25 mouse cellular contexts compared by ENCODE assay signal in the genomic region with DNA sequence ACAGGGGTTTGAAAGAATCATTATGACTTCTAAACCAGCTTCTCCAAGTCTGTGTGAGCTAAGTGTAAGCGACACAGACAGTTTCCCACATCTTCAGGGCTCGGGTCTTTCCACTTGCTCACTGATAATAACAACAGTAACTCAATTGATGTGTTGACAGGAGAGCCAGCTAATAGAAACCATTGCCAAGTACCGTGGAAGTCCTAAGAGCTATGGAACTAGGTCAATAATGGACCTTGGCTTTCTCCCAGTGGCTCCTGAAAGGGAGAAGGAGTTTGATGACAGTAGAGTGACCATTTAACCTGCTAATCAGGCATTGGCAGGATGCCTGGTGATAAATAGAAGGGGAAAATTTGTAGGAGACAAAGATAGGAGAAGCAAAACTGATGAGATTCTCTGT.
DNase-seq lines count a peak whose midpoint lies in the region; ATAC-seq and TF ChIP-seq lines count a peak whose summit lies in the region.
"Had no signal": no experiment of that assay in that cellular context is flagged by ENCODE, and none has a peak within 500 bp of the region (broad histone marks: within the 10 kb centered on the region; RNA-seq: fewer than 3 reads in every experiment).

No protein-coding gene starts in this region.

- no peak for TF ChIP-seq CTCF in layer of hippocampus, adult 2 months (conservative IDR thresholded peaks at IDR 0.05)

- H3K4me2 ChIP-seq in forebrain, embryonic 14.5 days (ENCODE audit: low read length) = no peak overlapping the region
- no peak overlapping the region for H3K4me2 ChIP-seq in forebrain, embryonic 16.5 days (ENCODE audit: low read length)
- H3K4me2 ChIP-seq in midbrain, embryonic 11.5 days = no peak overlapping the region
- H3K4me2 ChIP-seq in midbrain, embryonic 13.5 days (replicated peaks) = no peak overlapping the region
- H3K4me2 ChIP-seq: embryonic facial prominence, embryonic 13.5 days; forebrain, embryonic 12.5 days; heart, embryonic 11.5 days; hindbrain, embryonic 13.5 days; intestine, embryonic 15.5 days had no signal

- no peak overlapping the region for H3K27ac ChIP-seq in forebrain, embryonic 14.5 days (ENCODE audit: low read depth, low read length)
- no peak overlapping the region for H3K27ac ChIP-seq in forebrain, embryonic 16.5 days (ENCODE audit: low read length)
- H3K27ac ChIP-seq in midbrain, embryonic 11.5 days (ENCODE audit: low read depth, low read length) = no peak overlapping the region
- H3K27ac ChIP-seq in midbrain, embryonic 13.5 days = no peak overlapping the region
- H3K27ac ChIP-seq in layer of hippocampus, adult 2 months = no peak overlapping the region
- H3K27ac ChIP-seq: embryonic facial prominence, embryonic 10.5 days; embryonic facial prominence, embryonic 13.5 days; forebrain, embryonic 12.5 days; hindbrain, embryonic 13.5 days; intestine, embryonic 15.5 days had no signal

- no peak for ATAC-seq in forebrain, embryonic 14.5 days
- no peak for ATAC-seq in forebrain, embryonic 16.5 days
- no peak for ATAC-seq in midbrain, embryonic 11.5 days (ENCODE audit: low FRiP score)
- ATAC-seq in midbrain, embryonic 13.5 days = no peak
- ATAC-seq: activated CD4-positive, CD25-positive, alpha-beta regulatory T cell, adult 4 months; CD4-positive, CD25-positive, alpha-beta regulatory T cell, adult 4 months; forebrain, postnatal 0 days; hindbrain, embryonic 16.5 days; intestine, embryonic 15.5 days had no signal

- 49% methylated on average over 3 of the region's 3 CpGs for WGBS in forebrain, embryonic 14.5 days
- 36% methylated on average over 3 of the region's 3 CpGs for whole genome bisulfite sequencing in forebrain, embryonic 16.5 days
- 89% methylated on average over 3 of the region's 3 CpGs for WGBS in midbrain, embryonic 11.5 days
- WGBS in midbrain, embryonic 13.5 days = 74% methylated on average over 3 of the region's 3 CpGs

- H3K4me1 ChIP-seq in forebrain, embryonic 14.5 days (ENCODE audit: control insufficient read depth, insufficient read depth, low read length) = no peaks in the 10 kb centered on the region
- no peaks in the 10 kb centered on the region for H3K4me1 ChIP-seq in forebrain, embryonic 16.5 days (replicated peaks; ENCODE audit: control insufficient read depth, insufficient read depth, low read length)
- H3K4me1 ChIP-seq in midbrain, embryonic 11.5 days (ENCODE audit: control insufficient read depth, insufficient read depth, low read length) = no peaks in the 10 kb centered on the region
- 0 out of 2 replicates have a peak, but pooled peaks cover 3% of the 10 kb centered on the region for H3K4me1 ChIP-seq in midbrain, embryonic 13.5 days (replicated peaks)
- H3K4me1 ChIP-seq: embryonic facial prominence, embryonic 10.5 days; embryonic facial prominence, embryonic 13.5 days; forebrain, embryonic 12.5 days; hindbrain, embryonic 13.5 days; intestine, embryonic 15.5 days had no signal

- H3K4me3 ChIP-seq in forebrain, embryonic 14.5 days (ENCODE audit: low read depth, low read length) = no peak overlapping the region
- H3K4me3 ChIP-seq in forebrain, embryonic 16.5 days (replicated peaks; ENCODE audit: low read length) = no peak overlapping the region
- no peak overlapping the region for H3K4me3 ChIP-seq in midbrain, embryonic 11.5 days (ENCODE audit: low read depth, low read length)
- H3K4me3 ChIP-seq in midbrain, embryonic 13.5 days (replicated peaks) = no peak overlapping the region
- no peak overlapping the region for H3K4me3 ChIP-seq in layer of hippocampus, adult 2 months
- H3K4me3 ChIP-seq: embryonic facial prominence, embryonic 10.5 days; embryonic facial prominence, embryonic 13.5 days; erythroblast, embryonic 14.5 days; forebrain, embryonic 12.5 days; hindbrain, embryonic 13.5 days; intestine, embryonic 15.5 days had no signal

- H3K27me3 ChIP-seq in forebrain, embryonic 14.5 days (replicated peaks; ENCODE audit: control insufficient read depth, insufficient read depth, low read length) = no peaks in the 10 kb centered on the region
- no peaks in the 10 kb centered on the region for H3K27me3 ChIP-seq in forebrain, embryonic 16.5 days (replicated peaks; ENCODE audit: control insufficient read depth, insufficient read depth, low read length)
- no peaks in the 10 kb centered on the region for H3K27me3 ChIP-seq in midbrain, embryonic 11.5 days (ENCODE audit: control insufficient read depth, insufficient read depth, low read length)
- no peaks in the 10 kb centered on the region for H3K27me3 ChIP-seq in midbrain, embryonic 13.5 days
- H3K27me3 ChIP-seq: embryonic facial prominence, embryonic 13.5 days; forebrain, embryonic 12.5 days; hindbrain, embryonic 13.5 days; intestine, embryonic 15.5 days had no signal

- no peaks in the 10 kb centered on the region for H3K36me3 ChIP-seq in forebrain, embryonic 14.5 days (ENCODE audit: control insufficient read depth, insufficient read depth, low read length)
- H3K36me3 ChIP-seq in forebrain, embryonic 16.5 days (ENCODE audit: control insufficient read depth, insufficient read depth) = no peaks in the 10 kb centered on the region
- H3K36me3 ChIP-seq in midbrain, embryonic 11.5 days (ENCODE audit: control insufficient read depth, insufficient read depth, low read length) = no peaks in the 10 kb centered on the region
- H3K36me3 ChIP-seq in midbrain, embryonic 13.5 days = no peaks in the 10 kb centered on the region
- H3K36me3 ChIP-seq: embryonic facial prominence, embryonic 10.5 days; embryonic facial prominence, embryonic 13.5 days; forebrain, embryonic 12.5 days; hindbrain, embryonic 13.5 days; intestine, embryonic 15.5 days had no signal

- peak; percentile 9 for DNase-seq in forebrain, embryonic 14.5 days (ENCODE audit: low spot score)
- DNase-seq in midbrain, embryonic 11.5 days (ENCODE audit: low spot score, missing footprints) = peak; percentile 60
- DNase-seq in Muller cell, postnatal 12 days (ENCODE audit: inconsistent ontology term) = peak; percentile 68
- DNase-seq in layer of hippocampus, adult 2 months (ENCODE audit: low spot score in 2 of 2) = no peak
- no peak for DNase-seq in spleen, postnatal 4 days (ENCODE audit: low spot score in 2 of 2)
- DNase-seq: adrenal gland, adult 8-10 months; adrenal gland, postnatal 25 days; cerebellum, adult 18-20 months; cerebellum, adult 9-11 months; cerebellum, postnatal 36 days; embryo, embryonic 11 days; forebrain, postnatal 0 days; gastrocnemius, postnatal 25 days had no signal

- no peak overlapping the region for H3K9ac ChIP-seq in forebrain, embryonic 14.5 days (ENCODE audit: low read length)
- no peak overlapping the region for H3K9ac ChIP-seq in forebrain, embryonic 16.5 days (replicated peaks; ENCODE audit: low read depth, low read length)
- no peak overlapping the region for H3K9ac ChIP-seq in midbrain, embryonic 11.5 days (ENCODE audit: low read length)
- no peak overlapping the region for H3K9ac ChIP-seq in midbrain, embryonic 13.5 days (replicated peaks)
- H3K9ac ChIP-seq: embryonic facial prominence, embryonic 13.5 days; forebrain, embryonic 12.5 days; forebrain, postnatal 0 days; hindbrain, embryonic 13.5 days; intestine, embryonic 15.5 days had no signal

- no peaks in the 10 kb centered on the region for H3K9me3 ChIP-seq in forebrain, embryonic 14.5 days (replicated peaks; ENCODE audit: control insufficient read depth, low read length)
- H3K9me3 ChIP-seq in forebrain, embryonic 16.5 days (ENCODE audit: control insufficient read depth, low read length) = no peaks in the 10 kb centered on the region
- H3K9me3 ChIP-seq in midbrain, embryonic 11.5 days (ENCODE audit: control insufficient read depth, low read length) = no peaks in the 10 kb centered on the region
- no peaks in the 10 kb centered on the region for H3K9me3 ChIP-seq in midbrain, embryonic 13.5 days
- H3K9me3 ChIP-seq: embryonic facial prominence, embryonic 10.5 days; embryonic facial prominence, embryonic 13.5 days; forebrain, embryonic 12.5 days; hindbrain, embryonic 13.5 days; intestine, embryonic 15.5 days had no signal

Comparison
In these comparisons a context has a peak if more than half of its experiments do, and no peak if none do; other contexts are left out.
1. DNase-seq: peak in forebrain, embryonic 14.5 days (single experiment), midbrain, embryonic 11.5 days (single experiment) and Muller cell, postnatal 12 days (single experiment); none in layer of hippocampus, adult 2 months (0 of 2) and spleen, postnatal 4 days (0 of 2).